Comparison of ENCODE assay signal across 30 mouse cellular contexts in genomic region chr10:37323689-37324088, GRCm38 (mm10).
DNase-seq lines count a peak whose midpoint lies in the region; ATAC-seq lines count a peak whose summit lies in the region.
"Had no signal": no experiment of that assay in that cellular context is flagged by ENCODE, and none has a peak within 500 bp of the region (broad histone marks: within the 10 kb centered on the region; RNA-seq: fewer than 3 reads in every experiment).

No protein-coding gene starts in this region.

- H3K36me3 ChIP-seq in limb, embryonic 13.5 days = no peaks in the 10 kb centered on the region
- H3K36me3 ChIP-seq in limb, embryonic 10.5 days = no peaks in the 10 kb centered on the region
- no peaks in the 10 kb centered on the region for H3K36me3 ChIP-seq in hindbrain, embryonic 13.5 days
- H3K36me3 ChIP-seq: heart, embryonic 12.5 days; hindbrain, embryonic 15.5 days; kidney, embryonic 15.5 days; liver, embryonic 12.5 days; midbrain, embryonic 13.5 days; neural tube, embryonic 15.5 days had no signal

- WGBS in limb, embryonic 13.5 days = 70% methylated on average over 1 of the region's 1 CpGs
- WGBS in limb, embryonic 10.5 days = 71% methylated on average over 1 of the region's 1 CpGs
- WGBS in hindbrain, embryonic 13.5 days = 60% methylated on average over 1 of the region's 1 CpGs

- 0 out of 2 replicates have a peak overlapping the region, but pooled peaks have one; percentile 15 for H3K27ac ChIP-seq in limb, embryonic 13.5 days
- no peak overlapping the region for H3K27ac ChIP-seq in limb, embryonic 10.5 days
- H3K27ac ChIP-seq in hindbrain, embryonic 13.5 days = no peak overlapping the region
- H3K27ac ChIP-seq: gastrocnemius, adult 2 months; hindbrain, embryonic 15.5 days; kidney, embryonic 15.5 days; left cerebral cortex, adult 2 months; liver, embryonic 12.5 days; macrophage; midbrain, embryonic 13.5 days; neural tube, embryonic 15.5 days; stomach, postnatal 0 days had no signal

- no peaks in the 10 kb centered on the region for H3K9me3 ChIP-seq in limb, embryonic 13.5 days
- H3K9me3 ChIP-seq in limb, embryonic 10.5 days (replicated peaks) = no peaks in the 10 kb centered on the region
- H3K9me3 ChIP-seq in hindbrain, embryonic 13.5 days = no peaks in the 10 kb centered on the region
- H3K9me3 ChIP-seq: heart, embryonic 12.5 days; hindbrain, embryonic 15.5 days; kidney, embryonic 15.5 days; liver, embryonic 12.5 days; midbrain, embryonic 13.5 days; neural tube, embryonic 15.5 days had no signal

- H3K9ac ChIP-seq in limb, embryonic 13.5 days = no peak overlapping the region
- H3K9ac ChIP-seq in hindbrain, embryonic 13.5 days = no peak overlapping the region
- H3K9ac ChIP-seq: heart, embryonic 12.5 days; hindbrain, embryonic 15.5 days; kidney, embryonic 15.5 days; liver, embryonic 12.5 days; liver, postnatal 0 days; midbrain, embryonic 13.5 days; neural tube, embryonic 15.5 days had no signal

- H3K4me2 ChIP-seq in limb, embryonic 13.5 days (replicated peaks) = no peak overlapping the region
- no peak overlapping the region for H3K4me2 ChIP-seq in hindbrain, embryonic 13.5 days
- H3K4me2 ChIP-seq: heart, embryonic 12.5 days; hindbrain, embryonic 15.5 days; kidney, embryonic 15.5 days; liver, embryonic 12.5 days; midbrain, embryonic 13.5 days; neural tube, embryonic 15.5 days had no signal

- H3K4me1 ChIP-seq in limb, embryonic 13.5 days = no peaks in the 10 kb centered on the region
- H3K4me1 ChIP-seq in limb, embryonic 10.5 days = 0 out of 2 replicates have a peak, but pooled peaks cover 5% of the 10 kb centered on the region
- H3K4me1 ChIP-seq in hindbrain, embryonic 13.5 days (replicated peaks) = no peaks in the 10 kb centered on the region
- H3K4me1 ChIP-seq: heart, embryonic 12.5 days; hindbrain, embryonic 15.5 days; kidney, embryonic 15.5 days; midbrain, embryonic 13.5 days; neural tube, embryonic 15.5 days had no signal

- no peak overlapping the region for H3K4me3 ChIP-seq in limb, embryonic 13.5 days
- H3K4me3 ChIP-seq in limb, embryonic 10.5 days = no peak overlapping the region
- no peak overlapping the region for H3K4me3 ChIP-seq in hindbrain, embryonic 13.5 days
- H3K4me3 ChIP-seq: gastrocnemius, adult 2 months; heart, embryonic 12.5 days; hindbrain, embryonic 15.5 days; kidney, embryonic 15.5 days; left cerebral cortex, adult 2 months; liver, embryonic 12.5 days; midbrain, embryonic 13.5 days; neural tube, embryonic 15.5 days had no signal

- no peak for DNase-seq in limb, embryonic 10.5 days (ENCODE audit: low spot score)
- DNase-seq in naive thymus-derived CD4-positive, alpha-beta T cell, adult 2 months (ENCODE audit: low read depth) = peak; percentile 22
- DNase-seq in thymus, postnatal 25 days = peak; percentile 56
- DNase-seq in lung, postnatal 14 days = no peak
- no peak for DNase-seq in cerebellum, postnatal 14 days
- DNase-seq: adrenal gland, adult 2 months; cerebellum, adult 2 months; cerebellum, postnatal 25 days; gastrocnemius, adult 2 months; gastrocnemius, postnatal 36 days; heart, adult 18-20 months; heart, postnatal 10 days; kidney, adult 18-20 months; liver, postnatal 0 days; right cerebral cortex, adult 18-20 months; spleen, adult 18-20 months had no signal

- H3K27me3 ChIP-seq in limb, embryonic 13.5 days = no peaks in the 10 kb centered on the region
- H3K27me3 ChIP-seq in limb, embryonic 10.5 days (ENCODE audit: low read depth, poor library complexity, severe bottlenecking) = no peaks in the 10 kb centered on the region
- H3K27me3 ChIP-seq in hindbrain, embryonic 13.5 days = no peaks in the 10 kb centered on the region
- H3K27me3 ChIP-seq: heart, embryonic 12.5 days; hindbrain, embryonic 15.5 days; kidney, embryonic 15.5 days; liver, embryonic 12.5 days; midbrain, embryonic 13.5 days; neural tube, embryonic 15.5 days had no signal

- ATAC-seq in limb, embryonic 13.5 days (ENCODE audit: low FRiP score, low read depth) = no peak
- no peak for ATAC-seq in hindbrain, embryonic 13.5 days (ENCODE audit: low FRiP score)
- ATAC-seq: activated CD4-positive, CD25-positive, alpha-beta regulatory T cell, adult 4 months; forebrain, embryonic 14.5 days; liver, embryonic 12.5 days; liver, postnatal 0 days; lung, postnatal 0 days; midbrain, embryonic 13.5 days had no signal

Comparison
In these comparisons a context has a peak if more than half of its experiments do, and no peak if none do; other contexts are left out.
1. DNase-seq: peak in naive thymus-derived CD4-positive, alpha-beta T cell, adult 2 months (single experiment) and thymus, postnatal 25 days (single experiment); none in limb, embryonic 10.5 days (single experiment), lung, postnatal 14 days (single experiment) and cerebellum, postnatal 14 days (0 of 2).